Mouse (Mus musculus) midbrain, embryonic 11.5 days (tissue): ENCODE results near the gene Fdxr. TPM values are rescaled to one million over a fixed set of nuclear protein-coding genes. Genes with fewer than 3 reads are reported as not detected.

Experiments used
- ATAC-seq: fragments of 200-750 bp; cut with Nextera tagmentation; 2 replicates; pipeline ENCODE4 v1.8.0; 2017; ENCODE audit warnings: moderate TSS enrichment, moderate library complexity; ENCODE audit not compliant: low FRiP score
- DNase-seq: peaks from one replicate; pipeline ENCODE4 v3.0.0; 2015; ENCODE audit warnings: low spot score; ENCODE audit errors: missing footprints
- H3K27ac ChIP-seq: fragments of 300-500 bp; sonication (generic); 2 replicates; pipeline ENCODE4 v1.5.1; 2014; ENCODE audit warnings: low read depth, low read length
- H3K27me3 ChIP-seq: fragments of 300-500 bp; sonication (generic); 2 replicates; pipeline ENCODE4 v1.6.1; 2014; ENCODE audit warnings: mild to moderate bottlenecking, low read length, moderate library complexity, mixed read lengths; ENCODE audit not compliant: control insufficient read depth, insufficient read depth
- H3K36me3 ChIP-seq: fragments of 300-500 bp; sonication (generic); 2 replicates; pipeline ENCODE4 v1.6.1; 2014; ENCODE audit warnings: mild to moderate bottlenecking, low read length, moderate library complexity, mixed read lengths; ENCODE audit not compliant: control insufficient read depth, insufficient read depth
- H3K4me1 ChIP-seq: fragments of 300-500 bp; sonication (generic); 2 replicates; pipeline ENCODE4 v1.6.1; 2014; ENCODE audit warnings: low read length; ENCODE audit not compliant: control insufficient read depth, insufficient read depth
- H3K4me2 ChIP-seq: fragments of 300-500 bp; sonication (generic); 2 replicates; pipeline ENCODE4 v1.6.1; 2014; ENCODE audit warnings: mild to moderate bottlenecking, moderate library complexity
- H3K4me3 ChIP-seq: fragments of 300-500 bp; sonication (generic); 2 replicates; pipeline ENCODE4 v1.5.1; 2014; ENCODE audit warnings: low read depth, low read length
- H3K9ac ChIP-seq: fragments of 300-500 bp; sonication (generic); 2 replicates; pipeline ENCODE4 v1.6.1; 2014; ENCODE audit warnings: low read length
- H3K9me3 ChIP-seq: fragments of 300-500 bp; sonication (generic); 2 replicates; pipeline ENCODE4 v1.6.1; 2016; ENCODE audit warnings: low read length; ENCODE audit not compliant: control insufficient read depth
- WGBS: fragments of 180-500 bp; shearing (Covaris S2); extraction: QIAGEN DNeasy Blood & Tissue Kit; methylation state at CpG from one replicate; pipeline ENCODE4 v1.1.7; 2014; 5-methylcytosine and 5-hydroxymethylcytosine counted together
- polyA plus RNA-seq: library from polyadenylated mRNA; unstranded; fragments of >200 nt; fragmentation: Nextera tagmentation; extraction: Ambion mirVana; gene quantifications from 2 replicates; pipeline ENCODE4 v1.2.1, GENCODE M21; 2014

Gene Fdxr
- polyA plus RNA-seq, 1 experiment from 2014 or later: 12.7 TPM

GRCm38 (mm10) chr11:115274771-115275170, 2.1 kb downstream of the Fdxr start:
- H3K4me3 ChIP-seq: no peak overlapping the region
- no peaks in the 10 kb centered on the region for H3K9me3 ChIP-seq
- no peak overlapping the region for H3K4me2 ChIP-seq
- no peak for DNase-seq
- H3K4me1 ChIP-seq: peaks cover 20% of the 10 kb centered on the region
- H3K27me3 ChIP-seq: no peaks in the 10 kb centered on the region
- no peak overlapping the region for H3K9ac ChIP-seq
- ATAC-seq: no peak
- no peaks in the 10 kb centered on the region for H3K36me3 ChIP-seq
- WGBS: 90% methylated on average over 6 of the region's 6 CpGs
- no peak overlapping the region for H3K27ac ChIP-seq

- Histone ChIP-seq H3K27me3 (no peaks in the 10 kb centered on the region), H3K4me1 (peaks cover 20% of the 10 kb centered on the region), H3K36me3 (no peaks in the 10 kb centered on the region), H3K4me3 (no peak overlapping the region), H3K27ac (no peak overlapping the region), H3K4me2 (no peak overlapping the region), H3K9me3 (no peaks in the 10 kb centered on the region), H3K9ac (no peak overlapping the region)
- ATAC-seq (no peak), DNase-seq (no peak)
- WGBS: 86% methylated on average over 7 of the region's 7 CpGs
Observed at GRCm38 (mm10) chr11:115274178-115274577, 2.7 kb downstream of the Fdxr start.

- H3K4me1 ChIP-seq: peaks cover 20% of the 10 kb centered on the region
- ATAC-seq (no peak), DNase-seq (no peak)
- H3K27me3 ChIP-seq: no peaks in the 10 kb centered on the region
- H3K9me3 ChIP-seq: no peaks in the 10 kb centered on the region
- H3K27ac ChIP-seq: no peak overlapping the region
- H3K4me2 ChIP-seq: no peak overlapping the region
- no peak overlapping the region for H3K9ac ChIP-seq
- no peak overlapping the region for H3K4me3 ChIP-seq
- H3K36me3 ChIP-seq: no peaks in the 10 kb centered on the region
- 80% methylated on average over 7 of the region's 7 CpGs for WGBS
Observed at GRCm38 (mm10) chr11:115273735-115274134, 3.1 kb downstream of the Fdxr start.

- no peaks in the 10 kb centered on the region for H3K9me3 ChIP-seq
- 66% methylated on average over 10 of the region's 10 CpGs for WGBS
- H3K27me3 ChIP-seq: peaks cover 7% of the 10 kb centered on the region
- H3K4me2 ChIP-seq: no peak overlapping the region
- no peak overlapping the region for H3K27ac ChIP-seq
- H3K4me3 ChIP-seq: no peak overlapping the region
- peaks cover 18% of the 10 kb centered on the region for H3K4me1 ChIP-seq
- H3K9ac ChIP-seq: no peak overlapping the region
- ATAC-seq: no peak
- no peak for DNase-seq
- no peaks in the 10 kb centered on the region for H3K36me3 ChIP-seq
Observed at GRCm38 (mm10) chr11:115272894-115273498, 3.9 kb downstream of the Fdxr start.

- no peaks in the 10 kb centered on the region for H3K9me3 ChIP-seq
- H3K4me1 ChIP-seq: peaks cover 18% of the 10 kb centered on the region
- peaks cover 22% of the 10 kb centered on the region for H3K27me3 ChIP-seq
- ATAC-seq (no peak), DNase-seq (no peak)
- no peak overlapping the region for H3K27ac ChIP-seq
- 80% methylated on average over 10 of the region's 10 CpGs for WGBS
- no peak overlapping the region for H3K4me2 ChIP-seq
- no peak overlapping the region for H3K9ac ChIP-seq
- H3K36me3 ChIP-seq: no peaks in the 10 kb centered on the region
- H3K4me3 ChIP-seq: no peak overlapping the region
Observed at GRCm38 (mm10) chr11:115271481-115271880, 5.4 kb downstream of the Fdxr start.

GRCm38 (mm10) chr11:115271052-115271451, 5.8 kb downstream of the Fdxr start:
- H3K4me1 ChIP-seq: peaks cover 15% of the 10 kb centered on the region
- DNase-seq: no peak
- no peak overlapping the region for H3K27ac ChIP-seq
- H3K4me3 ChIP-seq: no peak overlapping the region
- H3K36me3 ChIP-seq: no peaks in the 10 kb centered on the region
- no peak for ATAC-seq
- H3K9me3 ChIP-seq: no peaks in the 10 kb centered on the region
- no peak overlapping the region for H3K4me2 ChIP-seq
- 77% methylated on average over 9 of the region's 9 CpGs for whole genome bisulfite sequencing
- H3K27me3 ChIP-seq: peaks cover 26% of the 10 kb centered on the region
- no peak overlapping the region for H3K9ac ChIP-seq

- H3K4me1 ChIP-seq: peaks cover 7% of the 10 kb centered on the region; the same call in 1 of the 2 replicates
- no peak overlapping the region for H3K4me3 ChIP-seq
- peaks cover 34% of the 10 kb centered on the region for H3K27me3 ChIP-seq
Observed at GRCm38 (mm10) chr11:115270148-115270861, 6.5 kb downstream of the Fdxr start.

GRCm38 (mm10) chr11:115269330-115270066, 7.4 kb downstream of the Fdxr start:
- Histone ChIP-seq H3K9ac (no peak overlapping the region), H3K27ac (no peak overlapping the region), H3K9me3 (no peaks in the 10 kb centered on the region), H3K4me3 (no peak overlapping the region), H3K4me2 (no peak overlapping the region), H3K27me3 (peaks cover 41% of the 10 kb centered on the region), H3K4me1 (peaks cover 11% of the 10 kb centered on the region), H3K36me3 (no peaks in the 10 kb centered on the region)
- WGBS: 90% methylated on average over 27 of the region's 27 CpGs
- ATAC-seq: no peak
- DNase-seq: no peak

More at GRCm38 (mm10) chr11:115270148-115270861, 6.5 kb downstream of the Fdxr start:
- DNase-seq (peak; percentile 99), ATAC-seq (peak; percentile 10)
- no peaks in the 10 kb centered on the region for H3K9me3 ChIP-seq
- no peak overlapping the region for H3K9ac ChIP-seq
- H3K4me2 ChIP-seq: no peak overlapping the region
- H3K27ac ChIP-seq: no peak overlapping the region
- WGBS: 34% methylated on average over 19 of the region's 19 CpGs
- no peaks in the 10 kb centered on the region for H3K36me3 ChIP-seq

GRCm38 (mm10) chr11:115267958-115268357, 8.9 kb downstream of the Fdxr start:
- Histone ChIP-seq H3K36me3 (no peaks in the 10 kb centered on the region), H3K4me2 (no peak overlapping the region), H3K9ac (no peak overlapping the region), H3K4me1 (peaks cover 11% of the 10 kb centered on the region), H3K27me3 (peaks cover 51% of the 10 kb centered on the region), H3K4me3 (no peak overlapping the region), H3K9me3 (no peaks in the 10 kb centered on the region), H3K27ac (no peak overlapping the region)
- DNase-seq: no peak
- no peak for ATAC-seq
- 75% methylated on average over 11 of the region's 11 CpGs for WGBS
